Mouse (Mus musculus) liver, postnatal 0 days (tissue): ENCODE results near the gene Gcdh.

Source experiments
- CTCF ChIP-seq: sonication (generic); IDR thresholded peaks from 2 replicates; pipeline ENCODE4 v1.5.1; 2016; ENCODE audit warnings: antibody characterized with exemption, low read depth
- EP300 ChIP-seq: IDR thresholded peaks from 2 replicates; pipeline ENCODE4 v1.6.1; 2016; ENCODE audit warnings: antibody characterized with exemption, low read depth, mild to moderate bottlenecking

- TF ChIP-seq CTCF (no peak), EP300 (no peak)
These were observed 19.3 kb upstream of the Gcdh start for GRCm38 (mm10) chr8:84912895-84913501.
